Mouse (Mus musculus): ENCODE measurements at regions not wholly inside any gene's neighbourhood (a gene's known extent, or its start where the extent isn't known, plus 50 kb on each side); places are given as distances from the start of the nearest gene placed in this dataset.
"Not testable (repeated sequence)": the region's sequence is repeated elsewhere in the genome, so short reads cannot be mapped to it uniquely, and the experiment has no call there.

- DNase-seq (ENCODE audit: low read depth, low spot score) = no peak
These were observed 286.4 kb upstream of the Ubash3b start for GRCm38 (mm10) chr9:41447902-41448301.

- DNase-seq (ENCODE audit: low read depth, low spot score) = no peak
These were observed 285.8 kb upstream of the Ubash3b start for GRCm38 (mm10) chr9:41447211-41447875.

- no peak for DNase-seq (ENCODE audit: low read depth, low spot score)
These were observed 285.1 kb upstream of the Ubash3b start for GRCm38 (mm10) chr9:41446431-41447203.

GRCm38 (mm10) chr9:41442418-41442817 lies 280.9 kb upstream of the Ubash3b start:
- DNase-seq (ENCODE audit: low read depth, low spot score) = no peak

GRCm38 (mm10) chr9:41439979-41440378 lies 278.5 kb upstream of the Ubash3b start:
- DNase-seq (ENCODE audit: low read depth, low spot score) = no peak

- DNase-seq (ENCODE audit: low read depth, low spot score) = no peak
These were observed 276.6 kb upstream of the Ubash3b start for GRCm38 (mm10) chr9:41438141-41438540.

- no peak for DNase-seq (ENCODE audit: low read depth, low spot score)
These were observed 269.2 kb upstream of the Ubash3b start for GRCm38 (mm10) chr9:41430391-41431343.

- DNase-seq (ENCODE audit: low read depth, low spot score) = no peak
These were observed 268.4 kb upstream of the Ubash3b start for GRCm38 (mm10) chr9:41429711-41430390.

GRCm38 (mm10) chr9:41429236-41429635 lies 267.7 kb upstream of the Ubash3b start:
- DNase-seq (ENCODE audit: low read depth, low spot score) = no peak

- DNase-seq (ENCODE audit: low read depth, low spot score) = peak; percentile 7
These were observed 265.2 kb upstream of the Ubash3b start for GRCm38 (mm10) chr9:41426698-41427097.

- DNase-seq (ENCODE audit: low read depth, low spot score) = no peak
These were observed 263.7 kb upstream of the Ubash3b start for GRCm38 (mm10) chr9:41425225-41425624.

GRCm38 (mm10) chr9:41413791-41414190 lies 252.3 kb upstream of the Ubash3b start:
- DNase-seq (ENCODE audit: low read depth, low spot score) = no peak

GRCm38 (mm10) chr9:41413091-41413490 lies 251.6 kb upstream of the Ubash3b start:
- not testable (repeated sequence) for DNase-seq (ENCODE audit: low read depth, low spot score)

GRCm38 (mm10) chr9:41412174-41412757 lies 250.8 kb upstream of the Ubash3b start:
- DNase-seq (ENCODE audit: low read depth, low spot score) = no peak

- DNase-seq (ENCODE audit: low read depth, low spot score) = no peak
These were observed 246.8 kb upstream of the Ubash3b start for GRCm38 (mm10) chr9:41408301-41408700.

GRCm38 (mm10) chr9:41407078-41407477 lies 245.6 kb upstream of the Ubash3b start:
- DNase-seq (ENCODE audit: low read depth, low spot score) = no peak

GRCm38 (mm10) chr9:41402942-41403341 lies 241.4 kb upstream of the Ubash3b start:
- no peak for DNase-seq (ENCODE audit: low read depth, low spot score)

GRCm38 (mm10) chr9:41400950-41401349 lies 239.5 kb upstream of the Ubash3b start:
- DNase-seq (ENCODE audit: low read depth, low spot score) = no peak

- no peak for DNase-seq (ENCODE audit: low read depth, low spot score)
These were observed 234.0 kb upstream of the Ubash3b start for GRCm38 (mm10) chr9:41395471-41395870.

- no peak for DNase-seq (ENCODE audit: low read depth, low spot score)
These were observed 230.3 kb upstream of the Ubash3b start for GRCm38 (mm10) chr9:41391591-41392320.
